Mouse (Mus musculus) liver, embryonic 12.5 days (tissue): ENCODE results near the gene Ube2t. TPM values are rescaled to one million over a fixed set of nuclear protein-coding genes. Genes with fewer than 3 reads are reported as not detected.

Source experiments
- ATAC-seq: fragments of 200-750 bp; cut with Nextera tagmentation; 2 replicates; pipeline ENCODE4 v1.8.0; 2017; ENCODE audit warnings: moderate number of reproducible peaks, mild to moderate bottlenecking, moderate library complexity
- H3K27ac ChIP-seq: fragments of 300-500 bp; sonication (generic); 2 replicates; pipeline ENCODE4 v1.5.1; 2016; ENCODE audit warnings: mild to moderate bottlenecking
- H3K27me3 ChIP-seq: fragments of 300-500 bp; sonication (generic); replicated peaks from 2 replicates; pipeline ENCODE4 v1.6.1; 2016; ENCODE audit warnings: mild to moderate bottlenecking, moderate library complexity
- H3K36me3 ChIP-seq: fragments of 300-500 bp; sonication (generic); 2 replicates; pipeline ENCODE4 v1.6.1; 2016; ENCODE audit warnings: mild to moderate bottlenecking, moderate library complexity
- H3K4me1 ChIP-seq: fragments of 300-500 bp; sonication (generic); 2 replicates; pipeline ENCODE4 v1.6.1; 2016
- H3K4me2 ChIP-seq: fragments of 300-500 bp; sonication (generic); 2 replicates; pipeline ENCODE4 v1.6.1; 2016; ENCODE audit warnings: mild to moderate bottlenecking, moderate library complexity
- H3K4me3 ChIP-seq: fragments of 300-500 bp; sonication (generic); 2 replicates; pipeline ENCODE4 v1.5.1; 2016; ENCODE audit warnings: mild to moderate bottlenecking, moderate library complexity
- H3K9ac ChIP-seq: fragments of 300-500 bp; sonication (generic); 2 replicates; pipeline ENCODE4 v1.6.1; 2016; ENCODE audit warnings: mild to moderate bottlenecking, moderate library complexity
- H3K9me3 ChIP-seq: fragments of 300-500 bp; sonication (generic); replicated peaks from 2 replicates; pipeline ENCODE4 v1.6.1; 2016; ENCODE audit warnings: mild to moderate bottlenecking, moderate library complexity
- WGBS: fragments of 180-500 bp; shearing (Covaris S2); methylation state at CpG from one replicate; pipeline ENCODE4 v1.1.7; 2016; ENCODE audit not compliant: insufficient replicate concordance; 5-methylcytosine and 5-hydroxymethylcytosine counted together
- polyA plus RNA-seq: library from polyadenylated mRNA; unstranded; fragments of >200 nt; fragmentation: Nextera tagmentation; extraction: Ambion mirVana; gene quantifications from 2 replicates; pipeline ENCODE4 v1.2.1, GENCODE M21; 2016

The Ube2t gene
- polyA plus RNA-seq, 1 experiment from 2014 or later: 42.6 TPM

DNA sequence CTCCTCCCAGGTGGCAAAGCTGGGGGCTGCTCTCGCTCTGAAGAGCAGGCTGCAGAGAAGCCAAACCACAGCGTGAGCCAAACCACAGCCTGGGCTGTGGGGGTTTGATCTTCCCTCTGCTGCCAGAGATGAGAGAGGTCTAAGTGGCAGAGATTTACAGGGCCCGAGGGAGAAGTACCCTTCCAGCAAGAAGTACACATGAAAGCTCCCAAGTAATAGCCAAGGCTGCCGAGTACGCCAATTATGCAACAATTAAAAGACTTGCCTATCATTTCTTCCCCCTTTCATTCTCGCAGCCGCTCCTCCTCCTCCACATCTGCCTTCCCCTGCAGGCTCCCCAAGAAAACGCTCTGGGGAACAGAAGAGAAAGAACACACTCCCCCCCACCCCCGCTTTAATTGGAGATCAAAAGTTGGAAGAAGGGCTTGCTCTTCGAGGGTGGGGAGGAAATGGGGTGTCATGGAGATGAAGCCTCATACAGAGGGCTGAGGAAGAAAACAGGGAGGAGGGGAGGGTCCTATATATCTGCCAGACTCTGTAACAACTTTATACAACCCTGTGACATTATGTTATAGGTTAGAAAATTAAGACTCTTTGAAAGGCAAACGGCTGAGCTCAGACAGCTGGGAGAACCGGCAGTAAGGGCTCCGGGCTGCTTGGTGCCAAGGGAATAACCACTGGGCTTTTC lies 56.9 kb downstream of the Ube2t start:
- Histone ChIP-seq H3K4me2 (no peak overlapping the region), H3K27ac (no peak overlapping the region), H3K9me3 (0 out of 2 replicates have a peak, but pooled peaks cover 3% of the 10 kb centered on the region), H3K4me3 (no peak overlapping the region), H3K4me1 (peaks cover 4% of the 10 kb centered on the region; the same call in 1 of the 2 replicates), H3K36me3 (no peaks in the 10 kb centered on the region), H3K27me3 (peaks cover 32% of the 10 kb centered on the region), H3K9ac (no peak overlapping the region)
- no peak for ATAC-seq
- WGBS: 36% methylated on average over 13 of the region's 13 CpGs

GRCm38 (mm10) chr1:135019775-135020167 lies 57.4 kb downstream of the Ube2t start:
- no peak overlapping the region for H3K4me3 ChIP-seq
- peaks cover 32% of the 10 kb centered on the region for H3K27me3 ChIP-seq
- H3K4me2 ChIP-seq: no peak overlapping the region
- no peak overlapping the region for H3K27ac ChIP-seq
- peaks cover 4% of the 10 kb centered on the region; the same call in 1 of the 2 replicates for H3K4me1 ChIP-seq
- H3K9me3 ChIP-seq: 0 out of 2 replicates have a peak, but pooled peaks cover 3% of the 10 kb centered on the region
- no peak for ATAC-seq
- H3K36me3 ChIP-seq: no peaks in the 10 kb centered on the region
- no peak overlapping the region for H3K9ac ChIP-seq
- 57% methylated on average over 4 of the region's 4 CpGs for WGBS

- Histone ChIP-seq H3K4me2 (no peak overlapping the region), H3K36me3 (no peaks in the 10 kb centered on the region), H3K9me3 (0 out of 2 replicates have a peak, but pooled peaks cover 3% of the 10 kb centered on the region), H3K27me3 (peaks cover 32% of the 10 kb centered on the region), H3K4me3 (no peak overlapping the region), H3K9ac (no peak overlapping the region), H3K27ac (no peak overlapping the region), H3K4me1 (peaks cover 4% of the 10 kb centered on the region; the same call in 1 of the 2 replicates)
- ATAC-seq: no peak
- 60% methylated on average over 5 of the region's 5 CpGs for WGBS
Observed at GRCm38 (mm10) chr1:135020281-135020940, 58.0 kb downstream of the Ube2t start.

- Histone ChIP-seq H3K9me3 (0 out of 2 replicates have a peak, but pooled peaks cover 3% of the 10 kb centered on the region), H3K4me2 (no peak overlapping the region), H3K27me3 (peaks cover 37% of the 10 kb centered on the region), H3K36me3 (no peaks in the 10 kb centered on the region), H3K9ac (no peak overlapping the region), H3K4me1 (peaks cover 4% of the 10 kb centered on the region; the same call in 1 of the 2 replicates), H3K4me3 (no peak overlapping the region), H3K27ac (no peak overlapping the region)
- no peak for ATAC-seq
- 23% methylated on average over 5 of the region's 5 CpGs for WGBS
Observed at GRCm38 (mm10) chr1:135020970-135021369, 58.6 kb downstream of the Ube2t start.

DNA sequence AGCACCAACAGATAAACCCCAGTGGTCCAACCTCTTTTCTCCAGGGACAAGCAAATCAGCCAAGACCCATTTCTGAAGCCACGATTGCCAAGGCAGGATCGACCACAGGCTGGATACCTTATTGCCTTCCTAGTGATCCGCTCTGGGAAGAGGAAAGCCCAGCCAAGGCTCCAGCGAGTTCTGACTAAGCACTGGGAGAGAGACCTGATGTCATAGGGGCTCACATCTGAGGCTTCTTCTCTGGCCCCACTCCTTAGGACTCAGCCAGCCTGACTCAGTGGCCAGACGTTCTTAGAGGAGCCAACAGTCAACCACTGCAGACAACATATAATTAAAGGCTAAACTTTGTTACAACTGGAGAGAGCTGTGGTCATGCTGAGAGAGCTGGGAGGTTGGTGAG lies 59.6 kb downstream of the Ube2t start:
- Histone ChIP-seq H3K9me3 (0 out of 2 replicates have a peak, but pooled peaks cover 3% of the 10 kb centered on the region), H3K4me3 (no peak overlapping the region), H3K4me2 (no peak overlapping the region), H3K36me3 (no peaks in the 10 kb centered on the region), H3K9ac (no peak overlapping the region), H3K27ac (no peak overlapping the region), H3K27me3 (peaks cover 35% of the 10 kb centered on the region), H3K4me1 (peaks cover 4% of the 10 kb centered on the region; the same call in 1 of the 2 replicates)
- WGBS: 53% methylated on average over 5 of the region's 5 CpGs
- no peak for ATAC-seq

GRCm38 (mm10) chr1:135023583-135023982 lies 61.2 kb downstream of the Ube2t start:
- Histone ChIP-seq H3K9me3 (0 out of 2 replicates have a peak, but pooled peaks cover 3% of the 10 kb centered on the region), H3K4me1 (peaks cover 4% of the 10 kb centered on the region; the same call in 1 of the 2 replicates), H3K27ac (no peak overlapping the region), H3K27me3 (peaks cover 27% of the 10 kb centered on the region), H3K4me3 (no peak overlapping the region), H3K9ac (no peak overlapping the region), H3K4me2 (no peak overlapping the region), H3K36me3 (no peaks in the 10 kb centered on the region)
- WGBS: 52% methylated on average over 1 of the region's 1 CpGs
- no peak for ATAC-seq

Other genes starting within 250 kb of the Ube2t start
- 3.7 and 4.8 TPM in 2 replicates for gene Ppp1r12b, start 6.6 kb upstream of the Ube2t start, polyA plus RNA-seq
- 0.30 and 0.36 TPM in 2 replicates for gene Lgr6, start 142.7 kb downstream of the Ube2t start, polyA plus RNA-seq
- 24.7 and 25.9 TPM in 2 replicates for gene Ptpn7, start 170.1 kb downstream of the Ube2t start, polyA plus RNA-seq
- 15.5 and 15.8 TPM in 2 replicates for gene Arl8a, start 184.3 kb downstream of the Ube2t start, polyA plus RNA-seq
- not detected in 2 replicates for gene Gpr37l1, start 205.1 kb downstream of the Ube2t start, polyA plus RNA-seq